Mouse (Mus musculus): ENCODE data around the gene 4930519G04Rik. TPM values are rescaled to one million over a fixed set of nuclear protein-coding genes. Genes with fewer than 3 reads are reported as not detected.
"Not testable (repeated sequence)": the region's sequence is repeated elsewhere in the genome, so short reads cannot be mapped to it uniquely, and the experiment has no call there.

The 4930519G04Rik gene
- 0.06 TPM in 1 of 2 replicates, not detected in the other for polyA plus RNA-seq (2012; rRNA removed)

DNA sequence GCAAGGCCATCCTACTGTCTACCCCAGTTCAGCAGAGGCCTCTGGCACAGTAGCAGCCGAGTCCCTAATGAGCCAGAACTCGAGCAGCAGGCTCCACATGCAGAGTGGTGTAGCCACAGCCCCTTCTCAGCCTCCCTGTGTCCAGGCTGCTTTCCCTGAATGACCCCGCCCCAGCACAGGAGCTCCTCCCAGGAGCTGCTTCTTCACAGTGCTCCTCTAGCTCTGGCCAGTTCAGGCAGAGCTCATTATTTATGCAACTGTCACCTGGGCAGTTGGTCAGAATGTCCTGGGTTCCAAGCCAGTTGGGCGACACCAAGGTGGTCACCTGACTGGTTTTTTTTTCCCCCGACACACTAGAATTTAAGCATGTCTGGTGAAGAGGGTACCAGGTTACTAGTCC, at the start of gene 4930519G04Rik:
4930519G04Rik (plus strand) TSS at position 301 of the 400 bp plus-strand sequence.
- not testable (repeated sequence) for H3K27ac ChIP-seq (ENCODE audit: insufficient read depth, low read length); H3K4me3 ChIP-seq (ENCODE audit: insufficient read depth, low read length); H3K4me1 ChIP-seq (ENCODE audit: control insufficient read depth, insufficient read depth, low read length)

DNA sequence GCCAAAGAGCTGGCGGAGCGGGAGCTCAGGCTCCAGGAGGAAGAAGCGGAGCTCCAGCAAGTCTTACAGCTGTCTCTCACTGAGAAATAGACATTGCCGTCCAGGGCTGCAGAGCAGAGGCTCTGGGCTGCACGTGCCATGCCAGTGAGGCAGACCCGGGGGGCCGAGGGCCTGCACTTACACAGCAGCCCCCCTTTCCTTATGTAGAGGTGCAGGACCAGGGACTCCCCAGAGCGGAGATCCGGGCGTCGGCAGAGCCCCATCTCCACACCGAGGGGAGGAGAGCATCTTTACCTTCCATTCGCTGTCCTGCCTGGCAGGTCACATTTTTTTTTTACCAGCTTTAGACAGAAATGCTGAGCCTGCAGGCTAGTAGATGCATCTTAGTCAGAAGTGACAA, 49.1 kb upstream of the 4930519G04Rik start:
- Histone ChIP-seq H3K27ac (ENCODE audit: insufficient read depth, low read length) (no peak overlapping the region), H3K4me3 (ENCODE audit: insufficient read depth, low read length) (no peak overlapping the region), H3K4me1 (ENCODE audit: control insufficient read depth, insufficient read depth, low read length) (no peaks in the 10 kb centered on the region)
- TF ChIP-seq POLR2A (IDR thresholded peaks at IDR 0.05; ENCODE audit: extremely low read depth, insufficient read depth, low read length) = no peak
- no peak for TF ChIP-seq CTCF (IDR thresholded peaks at IDR 0.05; ENCODE audit: extremely low read depth, insufficient read depth, low read length)

DNA sequence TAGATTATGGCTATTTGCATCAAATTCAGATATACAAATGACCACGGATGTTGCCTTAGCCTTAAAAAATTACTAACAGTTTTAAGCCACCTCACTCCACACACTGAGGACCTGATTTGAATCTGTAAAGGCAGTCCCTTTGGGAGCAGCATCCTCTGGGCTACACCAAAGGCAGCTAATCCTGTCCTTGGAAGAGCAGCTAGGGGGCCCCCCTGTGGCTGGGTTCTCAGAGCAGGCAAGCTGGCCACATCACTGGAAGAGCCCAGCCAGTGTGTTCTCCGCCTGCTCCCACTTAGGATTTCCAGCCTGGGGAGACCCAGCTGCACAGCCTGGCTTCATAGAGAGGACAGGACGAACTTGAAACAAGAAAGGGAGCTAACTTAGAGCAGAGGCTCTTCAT, 48.5 kb upstream of the 4930519G04Rik start:
- H3K4me3 ChIP-seq (ENCODE audit: insufficient read depth, low read length) = no peak overlapping the region
- H3K4me1 ChIP-seq (ENCODE audit: control insufficient read depth, insufficient read depth, low read length) = peaks cover 2% of the 10 kb centered on the region; the same call in 1 of the 2 replicates
- H3K27ac ChIP-seq (ENCODE audit: insufficient read depth, low read length) = no peak overlapping the region
- TF ChIP-seq CTCF (IDR thresholded peaks at IDR 0.05; ENCODE audit: extremely low read depth, insufficient read depth, low read length) (peak; percentile 18; the same call in 1 of the 2 replicates), POLR2A (IDR thresholded peaks at IDR 0.05; ENCODE audit: extremely low read depth, insufficient read depth, low read length) (no peak)

DNA sequence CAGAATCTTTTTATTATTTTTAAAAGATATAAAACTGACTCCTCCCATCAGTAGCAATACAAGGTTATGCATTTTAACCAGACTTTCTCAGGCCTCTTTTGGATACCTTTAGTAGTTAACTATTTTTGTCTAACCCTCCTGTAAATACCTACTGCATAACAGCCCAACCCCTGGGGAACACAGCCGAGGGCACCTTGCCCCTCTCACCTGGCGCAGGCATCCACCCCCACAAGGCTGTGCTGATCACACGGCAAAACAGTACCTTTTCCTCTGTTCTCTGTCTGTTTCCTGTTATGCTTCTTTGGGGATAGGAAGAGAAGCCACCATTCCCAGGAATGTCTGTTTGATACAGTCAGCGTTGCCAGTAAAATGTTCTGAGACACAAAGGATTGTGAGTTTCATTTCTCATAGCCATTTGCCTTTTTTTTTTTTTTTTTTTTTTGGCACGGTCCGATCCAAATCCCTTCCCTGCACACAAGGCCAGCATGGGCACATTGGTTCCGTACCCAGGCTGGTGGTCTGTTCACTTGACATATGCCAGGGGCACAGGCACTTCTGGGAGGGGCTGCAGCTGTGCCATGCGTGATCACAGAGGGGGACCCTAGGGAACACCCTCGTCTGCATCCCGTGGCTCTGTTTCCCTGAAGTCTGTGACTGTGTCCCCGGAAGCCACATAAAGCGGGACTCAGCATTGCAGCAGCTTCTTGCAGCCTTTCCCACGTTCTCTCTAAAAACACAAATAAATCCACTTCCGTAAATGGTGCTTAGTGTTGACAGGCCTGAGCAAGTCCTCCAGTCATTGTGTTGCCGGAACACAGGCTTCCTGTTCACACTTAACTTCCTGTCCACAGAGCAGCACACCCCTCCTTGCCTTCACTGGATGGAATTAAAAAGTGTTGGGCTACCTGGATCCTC, 47.8 kb upstream of the 4930519G04Rik start:
- no peak overlapping the region for H3K4me3 ChIP-seq (ENCODE audit: insufficient read depth, low read length)
- no peak for TF ChIP-seq POLR2A (IDR thresholded peaks at IDR 0.05; ENCODE audit: extremely low read depth, insufficient read depth, low read length)
- TF ChIP-seq CTCF (IDR thresholded peaks at IDR 0.05; ENCODE audit: extremely low read depth, insufficient read depth, low read length) = no peak
- peaks cover 2% of the 10 kb centered on the region; the same call in 1 of the 2 replicates for H3K4me1 ChIP-seq (ENCODE audit: control insufficient read depth, insufficient read depth, low read length)
- peak overlapping the region; percentile 61 for H3K27ac ChIP-seq (ENCODE audit: insufficient read depth, low read length)

DNA sequence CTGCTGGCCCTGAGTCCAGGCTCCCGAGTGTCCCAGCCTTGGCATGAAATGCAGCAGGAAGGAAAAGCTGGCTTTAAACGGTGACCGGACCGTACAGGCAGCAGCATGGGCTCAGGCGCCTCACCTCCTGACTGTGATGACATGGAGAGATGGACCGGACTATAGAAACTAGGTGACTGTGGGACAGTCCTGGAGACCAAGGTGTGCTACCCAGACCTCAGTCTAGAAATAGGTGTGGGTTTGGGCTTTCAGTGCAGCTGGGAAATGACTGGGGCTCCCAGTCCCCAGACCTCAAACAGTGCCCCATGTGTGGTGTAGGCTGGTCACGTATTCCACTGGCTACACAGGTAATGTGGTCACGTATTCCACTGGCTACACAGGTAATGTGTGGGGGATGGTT, 46.8 kb upstream of the 4930519G04Rik start:
- H3K4me1 ChIP-seq (ENCODE audit: control insufficient read depth, insufficient read depth, low read length) = peaks cover 2% of the 10 kb centered on the region
- no peak overlapping the region for H3K4me3 ChIP-seq (ENCODE audit: insufficient read depth, low read length)
- no peak for TF ChIP-seq CTCF (IDR thresholded peaks at IDR 0.05; ENCODE audit: extremely low read depth, insufficient read depth, low read length)
- no peak for TF ChIP-seq POLR2A (IDR thresholded peaks at IDR 0.05; ENCODE audit: extremely low read depth, insufficient read depth, low read length)
- H3K27ac ChIP-seq (ENCODE audit: insufficient read depth, low read length) = peak overlapping the region; percentile 61

DNA sequence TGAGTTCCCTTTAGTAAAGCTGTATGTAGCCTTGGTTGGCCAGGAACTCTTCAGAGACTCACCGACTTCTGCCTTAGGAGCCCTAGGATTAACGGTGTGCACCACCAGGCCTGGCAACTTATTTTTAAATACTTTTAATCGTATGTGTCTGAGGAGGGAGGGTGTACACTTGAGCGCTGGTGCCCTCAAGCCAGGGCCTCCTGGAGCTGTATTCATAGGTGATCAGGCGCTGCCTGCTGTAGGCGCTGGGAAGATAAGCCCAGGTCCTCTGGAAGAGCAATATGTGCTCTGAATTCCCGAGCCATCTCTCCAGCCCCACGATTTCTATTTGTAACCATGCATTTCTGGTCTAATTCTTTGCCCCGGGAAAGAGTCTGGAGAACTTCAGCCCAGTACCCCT, 46.4 kb upstream of the 4930519G04Rik start:
- TF ChIP-seq CTCF (IDR thresholded peaks at IDR 0.05; ENCODE audit: extremely low read depth, insufficient read depth, low read length) (no peak), POLR2A (IDR thresholded peaks at IDR 0.05; ENCODE audit: extremely low read depth, insufficient read depth, low read length) (no peak)
- H3K4me1 ChIP-seq (ENCODE audit: control insufficient read depth, insufficient read depth, low read length) = peaks cover 2% of the 10 kb centered on the region
- H3K4me3 ChIP-seq (ENCODE audit: insufficient read depth, low read length) = no peak overlapping the region
- 0 out of 2 replicates have a peak overlapping the region, but pooled peaks have one; percentile 61 for H3K27ac ChIP-seq (ENCODE audit: insufficient read depth, low read length)

DNA sequence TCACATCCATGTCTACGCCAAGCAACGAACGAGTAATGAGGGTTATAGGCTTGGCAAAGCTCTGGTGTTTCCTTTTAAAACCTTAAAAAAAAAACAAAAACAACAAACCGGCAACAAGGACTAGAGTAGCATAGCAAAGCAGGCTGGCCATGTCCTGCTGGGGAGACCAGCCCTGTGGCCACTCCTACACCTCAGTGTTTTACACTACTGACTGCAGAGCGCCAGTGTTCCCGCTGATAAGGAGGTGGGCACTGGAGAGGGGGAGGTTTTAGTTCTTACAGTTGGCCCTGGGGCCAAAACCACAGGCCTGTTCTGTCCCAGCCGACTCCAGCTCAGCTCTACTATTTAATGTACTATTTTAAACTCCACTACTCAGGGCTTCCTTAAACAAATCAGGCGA, 46.0 kb upstream of the 4930519G04Rik start:
- H3K27ac ChIP-seq (ENCODE audit: insufficient read depth, low read length) = no peak overlapping the region
- TF ChIP-seq CTCF (IDR thresholded peaks at IDR 0.05; ENCODE audit: extremely low read depth, insufficient read depth, low read length) (no peak), POLR2A (IDR thresholded peaks at IDR 0.05; ENCODE audit: extremely low read depth, insufficient read depth, low read length) (no peak)
- H3K4me3 ChIP-seq (ENCODE audit: insufficient read depth, low read length) = no peak overlapping the region
- H3K4me1 ChIP-seq (ENCODE audit: control insufficient read depth, insufficient read depth, low read length) = peaks cover 2% of the 10 kb centered on the region

DNA sequence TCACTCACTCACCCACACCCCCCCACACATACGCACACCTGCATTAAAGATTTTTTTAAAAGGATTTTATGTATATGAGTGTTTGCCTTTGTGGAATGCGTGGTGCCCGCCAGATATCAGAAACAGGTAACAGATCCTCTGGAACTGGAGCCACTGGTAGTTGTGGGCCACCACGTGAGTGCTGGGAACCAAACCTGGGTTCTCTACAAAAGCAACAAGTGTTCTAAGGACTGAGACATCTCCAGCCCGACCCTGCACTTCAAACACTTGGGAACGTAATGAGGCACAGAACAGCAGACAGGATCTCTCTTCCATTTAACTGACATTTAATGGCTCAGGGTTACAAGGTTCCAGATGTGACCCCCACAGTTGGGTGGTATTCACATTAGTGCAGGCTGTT, 45.6 kb upstream of the 4930519G04Rik start:
- H3K27ac ChIP-seq (ENCODE audit: insufficient read depth, low read length) = no peak overlapping the region
- no peak for TF ChIP-seq POLR2A (IDR thresholded peaks at IDR 0.05; ENCODE audit: extremely low read depth, insufficient read depth, low read length)
- no peak for TF ChIP-seq CTCF (IDR thresholded peaks at IDR 0.05; ENCODE audit: extremely low read depth, insufficient read depth, low read length)
- H3K4me1 ChIP-seq (ENCODE audit: control insufficient read depth, insufficient read depth, low read length) = peaks cover 2% of the 10 kb centered on the region
- no peak overlapping the region for H3K4me3 ChIP-seq (ENCODE audit: insufficient read depth, low read length)

DNA sequence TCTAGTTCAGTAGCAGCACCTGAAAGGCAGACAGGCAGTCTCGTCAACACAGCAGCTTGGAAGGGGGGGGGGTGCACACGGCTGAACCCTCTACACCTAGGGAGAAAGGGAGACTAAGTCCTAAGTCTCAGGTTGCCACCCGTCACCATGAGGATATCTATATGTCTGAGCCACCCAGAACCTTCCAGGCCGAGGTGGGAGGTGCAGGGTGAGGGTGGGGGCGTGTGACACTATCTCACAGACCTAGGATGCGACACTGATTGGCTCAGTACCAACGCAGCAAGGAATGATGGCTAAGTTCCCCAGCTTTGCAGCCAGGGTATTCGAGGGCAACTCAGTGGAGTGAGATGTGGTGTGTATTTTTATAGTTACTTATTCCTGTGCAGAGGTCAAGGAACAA, 45.1 kb upstream of the 4930519G04Rik start:
- TF ChIP-seq CTCF (IDR thresholded peaks at IDR 0.05; ENCODE audit: extremely low read depth, insufficient read depth, low read length) = no peak
- TF ChIP-seq POLR2A (IDR thresholded peaks at IDR 0.05; ENCODE audit: extremely low read depth, insufficient read depth, low read length) = no peak
- Histone ChIP-seq H3K4me1 (ENCODE audit: control insufficient read depth, insufficient read depth, low read length) (peaks cover 2% of the 10 kb centered on the region), H3K4me3 (ENCODE audit: insufficient read depth, low read length) (no peak overlapping the region), H3K27ac (ENCODE audit: insufficient read depth, low read length) (no peak overlapping the region)

DNA sequence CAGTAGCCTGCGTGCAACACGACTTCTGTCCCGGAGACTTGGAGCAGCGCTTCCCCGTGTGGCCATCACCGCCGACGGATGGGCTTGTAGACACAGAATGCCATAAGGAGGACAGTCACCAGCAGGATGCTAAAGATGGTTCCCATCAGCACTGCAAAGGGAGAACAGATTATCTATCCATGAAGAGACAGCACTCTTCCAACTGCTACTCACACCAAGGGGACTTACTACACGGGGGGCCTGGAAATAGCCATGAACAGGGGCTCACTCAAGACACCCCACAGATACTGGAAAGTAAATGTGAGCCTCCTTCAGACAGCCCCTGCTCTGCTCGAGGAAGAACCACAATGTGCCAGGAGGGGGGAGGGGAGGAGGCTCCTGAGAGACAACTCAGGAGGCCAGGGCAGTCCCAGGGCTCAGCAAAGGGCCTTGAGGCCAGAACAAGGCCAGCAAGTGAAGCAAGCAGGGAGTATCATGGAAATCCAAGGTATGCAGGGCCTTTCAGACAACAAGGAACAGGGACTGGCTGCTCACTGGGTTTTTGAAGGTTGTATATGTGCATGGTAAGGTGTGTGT, 44.2 kb upstream of the 4930519G04Rik start:
- H3K27ac ChIP-seq (ENCODE audit: insufficient read depth, low read length) = no peak overlapping the region
- H3K4me1 ChIP-seq (ENCODE audit: control insufficient read depth, insufficient read depth, low read length) = peaks cover 2% of the 10 kb centered on the region
- TF ChIP-seq POLR2A (IDR thresholded peaks at IDR 0.05; ENCODE audit: extremely low read depth, insufficient read depth, low read length) (no peak), CTCF (IDR thresholded peaks at IDR 0.05; ENCODE audit: extremely low read depth, insufficient read depth, low read length) (no peak)
- H3K4me3 ChIP-seq (ENCODE audit: insufficient read depth, low read length) = no peak overlapping the region
